Mouse (Mus musculus) midbrain, embryonic 16.5 days (tissue): Measurements from ENCODE around the gene Htr5b. TPM values are rescaled to one million over a fixed set of nuclear protein-coding genes. Genes with fewer than 3 reads are reported as not detected.
A peak's percentile ranks its signal among the peaks of the same experiment; 100 is the strongest.

Source experiments
- ATAC-seq: fragments of 200-750 bp; cut with Nextera tagmentation; 2 replicates; pipeline ENCODE4 v1.8.0; 2017; ENCODE audit warnings: moderate TSS enrichment
- H3K27ac ChIP-seq: fragments of 300-500 bp; sonication (generic); 2 replicates; pipeline ENCODE4 v1.5.1; 2014; ENCODE audit warnings: mild to moderate bottlenecking, low read length, mixed read lengths
- H3K27me3 ChIP-seq: fragments of 300-500 bp; sonication (generic); 2 replicates; pipeline ENCODE4 v1.6.1; 2014; ENCODE audit warnings: low read depth, low read length, mixed read lengths; ENCODE audit not compliant: control insufficient read depth, insufficient read depth
- H3K36me3 ChIP-seq: fragments of 300-500 bp; sonication (generic); 2 replicates; pipeline ENCODE4 v1.6.1; 2014; ENCODE audit warnings: mild to moderate bottlenecking, low read length, moderate library complexity, mixed read lengths; ENCODE audit not compliant: control insufficient read depth, insufficient read depth
- H3K4me1 ChIP-seq: fragments of 300-500 bp; sonication (generic); 2 replicates; pipeline ENCODE4 v1.6.1; 2014; ENCODE audit warnings: mild to moderate bottlenecking, low read length, mixed read lengths; ENCODE audit not compliant: control insufficient read depth, insufficient read depth
- H3K4me2 ChIP-seq: fragments of 300-500 bp; sonication (generic); 2 replicates; pipeline ENCODE4 v1.6.1; 2014; ENCODE audit warnings: mild to moderate bottlenecking, low read length, mixed read lengths
- H3K4me3 ChIP-seq: fragments of 300-500 bp; sonication (generic); 2 replicates; pipeline ENCODE4 v1.5.1; 2014; ENCODE audit warnings: low read depth, mild to moderate bottlenecking, low read length, moderate library complexity, mixed read lengths
- H3K9ac ChIP-seq: fragments of 300-500 bp; sonication (generic); 2 replicates; pipeline ENCODE4 v1.6.1; 2014; ENCODE audit warnings: low read depth, low read length, mixed read lengths
- H3K9me3 ChIP-seq: fragments of 300-500 bp; sonication (generic); replicated peaks from 2 replicates; pipeline ENCODE4 v1.6.1; 2014; ENCODE audit warnings: mild to moderate bottlenecking, low read length, mixed read lengths; ENCODE audit not compliant: control insufficient read depth, poor library complexity, severe bottlenecking
- WGBS: fragments of 180-500 bp; shearing (Covaris S2); extraction: QIAGEN DNeasy Blood & Tissue Kit; methylation state at CpG from one replicate; pipeline ENCODE4 v1.1.7; 2014; 5-methylcytosine and 5-hydroxymethylcytosine counted together
- polyA plus RNA-seq: library from polyadenylated mRNA; unstranded; fragments of >200 nt; fragmentation: Nextera tagmentation; extraction: Ambion mirVana; gene quantifications from 2 replicates; pipeline ENCODE4 v1.2.1, GENCODE M21; 2015

Gene Htr5b
- polyA plus RNA-seq, 1 experiment from 2014 or later = 2.9 TPM

GRCm38 (mm10) chr1:121546844-121547243 lies 18.6 kb upstream of the Htr5b start:
- H3K27ac ChIP-seq = no peak overlapping the region
- WGBS = 82% methylated on average over 2 of the region's 2 CpGs
- H3K9ac ChIP-seq = no peak overlapping the region
- no peaks in the 10 kb centered on the region for H3K9me3 ChIP-seq
- H3K4me2 ChIP-seq = no peak overlapping the region
- no peak for ATAC-seq
- H3K4me3 ChIP-seq = no peak overlapping the region
- H3K4me1 ChIP-seq = no peaks in the 10 kb centered on the region
- peaks cover 7% of the 10 kb centered on the region; the same call in 1 of the 2 replicates for H3K36me3 ChIP-seq
- no peaks in the 10 kb centered on the region for H3K27me3 ChIP-seq

- H3K4me2 ChIP-seq = no peak overlapping the region
- no peaks in the 10 kb centered on the region for H3K36me3 ChIP-seq
- no peaks in the 10 kb centered on the region for H3K4me1 ChIP-seq
- no peak overlapping the region for H3K4me3 ChIP-seq
- H3K9ac ChIP-seq = no peak overlapping the region
- no peaks in the 10 kb centered on the region for H3K27me3 ChIP-seq
- no peak overlapping the region for H3K27ac ChIP-seq
- WGBS = 74% methylated on average over 8 of the region's 8 CpGs
- no peak for ATAC-seq
- no peaks in the 10 kb centered on the region for H3K9me3 ChIP-seq
Observed at GRCm38 (mm10) chr1:121540361-121540760, 12.1 kb upstream of the Htr5b start.

GRCm38 (mm10) chr1:121531439-121531838 lies 3.2 kb upstream of the Htr5b start:
- H3K4me2 ChIP-seq = no peak overlapping the region
- H3K27ac ChIP-seq = no peak overlapping the region
- H3K4me3 ChIP-seq = no peak overlapping the region
- WGBS = 75% methylated on average over 7 of the region's 7 CpGs
- H3K36me3 ChIP-seq = no peaks in the 10 kb centered on the region
- H3K27me3 ChIP-seq = peaks cover 21% of the 10 kb centered on the region
- ATAC-seq = 0 out of 2 replicates have a peak, but pooled peaks have one; percentile 9
- peaks cover 3% of the 10 kb centered on the region; the same call in 1 of the 2 replicates for H3K4me1 ChIP-seq
- H3K9me3 ChIP-seq = no peaks in the 10 kb centered on the region
- H3K9ac ChIP-seq = no peak overlapping the region

DNA sequence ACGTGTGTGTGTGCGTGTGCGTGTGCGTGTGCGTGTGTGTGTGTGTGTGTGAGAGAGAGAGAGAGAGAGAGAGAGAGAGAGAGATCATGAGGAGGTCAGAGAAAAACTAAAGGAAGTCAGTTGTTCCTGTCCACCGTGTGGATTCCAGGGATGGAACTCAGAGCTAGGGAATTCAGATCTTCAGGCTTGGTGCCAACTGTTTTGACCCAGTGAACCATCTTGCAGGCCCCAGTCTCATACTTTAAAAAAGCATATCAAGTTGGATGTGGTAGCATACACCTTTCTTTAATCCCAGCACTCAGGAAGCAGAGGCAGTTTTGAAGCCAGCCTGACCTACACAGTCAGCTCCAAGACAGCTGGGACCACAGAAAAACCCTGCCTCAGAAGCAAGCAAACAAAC lies 1.0 kb upstream of the Htr5b start:
- no peak overlapping the region for H3K4me3 ChIP-seq
- ATAC-seq = no peak
- no peaks in the 10 kb centered on the region for H3K9me3 ChIP-seq
- H3K4me2 ChIP-seq = no peak overlapping the region
- H3K4me1 ChIP-seq = peaks cover 3% of the 10 kb centered on the region; the same call in 1 of the 2 replicates
- no peaks in the 10 kb centered on the region for H3K36me3 ChIP-seq
- 91% methylated on average over 6 of the region's 6 CpGs for WGBS
- peaks cover 21% of the 10 kb centered on the region for H3K27me3 ChIP-seq
- H3K27ac ChIP-seq = no peak overlapping the region
- no peak overlapping the region for H3K9ac ChIP-seq

GRCm38 (mm10) chr1:121527600-121528398 lies 466 bp downstream of the Htr5b start:
- ATAC-seq = peak; percentile 72
- 9% methylated on average over 55 of the region's 55 CpGs for WGBS
- H3K4me1 ChIP-seq = peaks cover 3% of the 10 kb centered on the region; the same call in 1 of the 2 replicates
- H3K27ac ChIP-seq = no peak overlapping the region
- H3K36me3 ChIP-seq = no peaks in the 10 kb centered on the region
- no peaks in the 10 kb centered on the region for H3K9me3 ChIP-seq
- peaks cover 21% of the 10 kb centered on the region for H3K27me3 ChIP-seq
- peak overlapping the region; percentile 33 for H3K4me3 ChIP-seq
- H3K9ac ChIP-seq = peak overlapping the region; percentile 43; the same call in 1 of the 2 replicates
- H3K4me2 ChIP-seq = peak overlapping the region; percentile 70

GRCm38 (mm10) chr1:121527061-121527460 lies 1.2 kb downstream of the Htr5b start:
- Histone ChIP-seq H3K9ac (no peak overlapping the region), H3K4me3 (peak overlapping the region; percentile 33), H3K27ac (no peak overlapping the region), H3K4me2 (peak overlapping the region; percentile 70), H3K36me3 (no peaks in the 10 kb centered on the region), H3K27me3 (peaks cover 21% of the 10 kb centered on the region), H3K4me1 (peaks cover 3% of the 10 kb centered on the region; the same call in 1 of the 2 replicates), H3K9me3 (no peaks in the 10 kb centered on the region)
- 50% methylated on average over 17 of the region's 17 CpGs for WGBS
- ATAC-seq = 0 out of 2 replicates have a peak, but pooled peaks have one; percentile 4

DNA sequence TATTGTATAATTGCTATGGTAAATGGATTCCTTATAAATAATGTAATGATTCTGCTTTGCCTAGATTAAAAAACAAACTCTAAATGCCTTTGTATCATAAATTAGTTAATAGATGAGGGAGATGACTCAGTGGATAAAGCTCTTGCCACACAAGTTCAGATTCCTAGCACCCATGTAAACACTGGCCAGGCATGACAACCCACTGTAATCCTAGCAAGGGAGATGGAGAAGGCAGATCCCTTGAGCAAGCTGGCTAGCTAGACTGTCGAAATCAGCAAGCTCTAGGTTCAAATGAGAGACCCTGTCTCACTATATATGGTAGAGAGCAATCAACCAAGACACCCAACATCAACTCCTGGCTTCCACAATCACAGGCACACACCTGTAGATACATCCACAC lies 9.7 kb downstream of the Htr5b start:
- ATAC-seq = no peak
- H3K4me2 ChIP-seq = no peak overlapping the region
- WGBS = 88% methylated on average over 1 of the region's 1 CpGs

DNA sequence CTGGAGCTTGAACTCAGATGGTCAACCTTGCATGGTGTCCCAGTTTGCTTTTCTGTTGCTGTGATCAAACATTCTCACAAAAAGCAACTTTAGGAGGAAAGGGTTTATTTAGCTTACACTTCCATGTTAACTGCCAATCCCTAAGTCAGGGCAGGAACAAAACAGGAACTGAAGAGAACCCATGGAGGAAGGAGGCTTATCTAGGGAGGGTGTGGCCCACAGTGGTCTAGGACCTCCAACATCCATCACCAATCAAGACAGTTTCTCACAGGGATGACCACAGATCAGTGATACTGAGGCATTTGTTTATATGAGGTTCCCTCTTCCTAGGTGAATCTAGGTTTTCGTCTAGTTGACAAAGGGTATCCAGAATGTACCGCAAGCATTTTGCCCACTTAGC lies 16.3 kb downstream of the Htr5b start:
- no peak for ATAC-seq
- no peak overlapping the region for H3K4me3 ChIP-seq
- no peak overlapping the region for H3K27ac ChIP-seq
- peaks cover 2% of the 10 kb centered on the region; the same call in 1 of the 2 replicates for H3K36me3 ChIP-seq
- WGBS = 95% methylated on average over 2 of the region's 2 CpGs
- H3K4me2 ChIP-seq = no peak overlapping the region
- no peaks in the 10 kb centered on the region for H3K27me3 ChIP-seq
- no peak overlapping the region for H3K9ac ChIP-seq
- H3K9me3 ChIP-seq = no peaks in the 10 kb centered on the region
- no peaks in the 10 kb centered on the region for H3K4me1 ChIP-seq

More for the DNA sequence above, 9.7 kb downstream of the Htr5b start:
- H3K9me3 ChIP-seq = no peaks in the 10 kb centered on the region
- no peak overlapping the region for H3K27ac ChIP-seq
- no peak overlapping the region for H3K4me3 ChIP-seq
- H3K27me3 ChIP-seq = no peaks in the 10 kb centered on the region
- no peaks in the 10 kb centered on the region for H3K36me3 ChIP-seq
- no peak overlapping the region for H3K9ac ChIP-seq
- no peaks in the 10 kb centered on the region for H3K4me1 ChIP-seq

GRCm38 (mm10) chr1:121511186-121511585 lies 17.1 kb downstream of the Htr5b start:
- no peak for ATAC-seq
- WGBS = 22% methylated on average over 2 of the region's 2 CpGs
- Histone ChIP-seq H3K4me3 (no peak overlapping the region), H3K4me1 (no peaks in the 10 kb centered on the region), H3K27ac (no peak overlapping the region), H3K4me2 (no peak overlapping the region), H3K27me3 (no peaks in the 10 kb centered on the region), H3K36me3 (peaks cover 2% of the 10 kb centered on the region; the same call in 1 of the 2 replicates), H3K9ac (no peak overlapping the region), H3K9me3 (no peaks in the 10 kb centered on the region)
